Mouse (Mus musculus) retina, adult 2 months (tissue): ENCODE results near the gene Pam16.

Source experiments
- DNase-seq: peaks from one replicate; pipeline ENCODE4 v3.0.0-alpha.2; 2012; ENCODE audit warnings: low read depth, low spot score

Pam16 gene

DNA sequence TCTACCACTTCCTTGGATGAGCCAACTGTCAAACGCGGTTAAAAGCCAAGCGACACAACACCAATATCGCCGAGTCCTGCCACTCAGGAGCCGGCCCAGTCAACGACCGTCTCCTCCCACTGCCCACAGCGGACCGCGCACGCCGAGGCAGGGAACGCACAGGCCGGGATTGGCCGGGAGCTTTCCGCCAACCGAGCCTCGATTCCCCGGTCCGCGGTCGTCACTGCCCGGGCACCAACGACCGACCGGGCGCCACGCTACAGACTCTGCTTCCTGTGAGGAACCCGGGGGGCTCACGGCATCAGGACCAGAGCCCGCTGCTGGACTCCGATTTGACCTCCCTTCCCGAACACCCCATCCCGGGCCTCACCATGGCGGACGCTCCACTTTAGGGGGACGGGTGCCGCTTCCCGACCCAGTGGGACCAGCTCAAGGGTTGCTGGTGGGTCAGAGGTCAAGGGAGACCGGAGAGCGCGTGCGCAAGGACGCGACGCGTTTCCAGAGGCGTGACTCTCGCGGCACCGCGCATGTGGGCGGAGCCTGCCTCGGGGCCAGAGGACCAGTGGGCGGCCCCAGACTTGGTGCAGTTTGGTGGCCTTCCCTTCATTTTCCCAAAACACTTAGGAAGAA is at the start of gene Pam16:
TSS of gene Pam16 (minus strand) at position 508 of the 630 bp plus-strand sequence.
- peak; percentile 71 for DNase-seq

DNA sequence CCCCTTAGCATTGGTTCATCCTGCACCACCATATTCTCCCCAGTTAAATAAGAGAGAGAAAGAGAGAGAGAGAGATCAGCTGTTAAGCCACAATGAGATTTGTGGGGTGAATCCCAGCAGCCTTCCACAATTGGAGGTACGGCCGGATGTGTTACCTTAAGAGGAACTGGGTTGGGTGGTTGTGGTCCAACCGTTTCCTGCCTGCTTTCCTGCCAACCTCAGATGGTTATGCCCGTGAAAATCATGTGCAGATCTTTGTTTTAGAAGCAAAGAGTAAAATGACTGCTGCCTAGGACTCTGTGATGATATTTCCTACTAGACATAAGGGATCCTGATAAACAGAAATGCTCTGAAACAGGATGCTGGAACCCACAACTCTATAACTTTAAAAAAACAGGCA is 49.3 kb upstream of the Pam16 start:
- no peak for DNase-seq

DNA sequence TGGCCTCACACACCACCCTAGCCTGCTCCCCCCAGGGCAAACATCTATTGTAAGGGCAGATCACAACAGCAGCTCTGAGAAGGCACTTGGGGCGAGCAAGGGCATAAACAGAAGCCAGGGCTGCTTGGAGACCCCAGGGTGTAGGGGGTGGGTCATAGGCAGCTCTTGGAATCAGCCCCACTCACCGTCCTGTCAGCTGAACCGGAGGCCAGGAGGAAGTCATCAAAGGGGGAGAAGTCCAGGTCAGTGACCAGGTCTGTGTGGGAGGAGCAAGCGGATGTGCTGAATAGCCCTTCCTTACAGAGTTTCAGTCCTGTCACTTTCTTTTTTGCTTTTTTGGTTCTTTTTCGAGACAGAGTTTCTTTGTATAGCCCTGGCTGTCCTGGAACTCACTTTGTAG is 45.5 kb upstream of the Pam16 start:
- no peak for DNase-seq

DNA sequence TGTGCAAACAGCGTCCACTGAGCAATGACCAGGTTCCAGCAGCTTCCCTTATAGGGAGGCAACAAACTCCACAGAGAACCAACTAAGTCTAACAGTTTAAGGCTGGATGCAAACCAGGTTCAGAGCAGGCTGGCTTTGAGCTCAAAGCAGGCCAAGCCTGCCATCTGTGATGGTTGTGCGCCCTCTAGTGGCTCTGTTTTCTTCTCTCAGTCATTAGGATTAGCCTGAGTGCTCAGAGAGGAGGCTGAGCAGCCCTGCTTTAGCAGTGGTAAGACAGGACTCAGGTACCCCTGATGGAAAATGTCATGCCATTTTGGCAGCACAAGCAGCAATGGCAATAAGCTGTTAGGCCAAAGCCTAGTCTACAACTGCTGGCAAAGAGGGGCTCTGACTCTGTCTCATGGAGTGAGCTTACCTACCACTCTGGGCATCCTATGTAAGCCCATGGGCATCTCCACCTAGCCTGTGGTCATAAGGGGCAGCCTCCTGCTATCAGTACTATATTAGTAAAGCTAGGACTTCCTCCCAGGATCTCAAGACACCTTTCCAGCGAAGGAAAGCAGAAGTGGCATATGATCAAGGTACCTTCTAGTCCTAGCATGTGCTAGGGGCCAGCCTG is 42.5 kb upstream of the Pam16 start:
- peak; percentile 88 for DNase-seq

DNA sequence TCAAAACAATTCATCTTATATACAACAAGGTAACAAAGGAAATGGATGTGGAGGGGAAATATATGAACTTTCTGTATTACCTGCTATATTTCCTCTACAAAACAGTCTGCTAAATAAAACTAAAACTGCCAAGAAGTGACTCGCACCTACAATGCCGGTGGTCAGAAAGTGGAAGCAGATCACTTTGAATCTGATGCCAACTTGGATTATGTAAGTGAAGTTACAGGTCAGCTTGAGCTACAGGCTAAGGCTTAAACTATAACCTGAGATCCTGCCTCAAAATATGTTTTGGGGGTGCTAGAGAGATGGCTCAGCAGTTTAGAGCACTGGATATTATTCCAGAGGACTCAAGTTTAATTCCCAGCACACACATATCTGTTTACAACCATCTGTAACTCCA is 40.9 kb upstream of the Pam16 start:
- DNase-seq: no peak

DNA sequence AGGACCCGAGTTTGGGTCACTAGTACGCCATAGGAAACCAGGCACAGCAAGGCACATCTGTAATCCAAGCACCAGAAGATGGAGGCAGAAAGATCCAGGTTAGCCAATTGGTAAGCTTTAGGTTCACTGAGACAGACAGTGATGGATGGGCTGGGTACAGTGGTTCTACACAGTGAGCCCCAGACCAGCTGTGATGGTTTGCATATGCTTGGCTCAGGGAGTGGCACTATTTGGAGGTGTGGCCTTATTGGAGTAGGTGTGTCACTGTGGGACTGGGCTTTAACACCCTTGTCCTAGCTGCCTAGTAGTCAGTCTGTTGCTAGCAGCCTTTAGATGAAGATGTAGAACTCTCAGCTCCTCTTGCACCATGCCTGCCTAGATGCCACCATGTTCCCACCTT is 39.0 kb upstream of the Pam16 start:
- DNase-seq: no peak

DNA sequence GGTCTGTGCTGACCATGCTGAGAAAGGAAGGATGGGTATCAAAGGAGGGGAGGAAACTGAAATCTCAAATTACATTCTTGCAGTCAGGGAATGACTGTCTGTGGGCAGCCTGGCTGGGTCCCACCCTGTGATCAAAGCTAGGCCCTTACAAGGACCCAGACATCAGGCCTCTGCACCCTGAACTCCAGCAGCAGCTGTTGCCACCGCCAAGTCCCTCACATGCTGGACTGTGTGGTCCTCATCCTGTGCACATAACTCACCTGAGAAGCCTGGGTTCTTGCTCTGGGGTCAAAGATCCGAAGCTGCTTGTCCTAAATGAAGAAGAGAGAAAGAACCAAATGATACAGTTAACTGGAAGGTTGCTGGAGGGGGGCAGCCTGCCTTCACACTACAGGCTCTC is 36.8 kb upstream of the Pam16 start:
- DNase-seq: no peak

DNA sequence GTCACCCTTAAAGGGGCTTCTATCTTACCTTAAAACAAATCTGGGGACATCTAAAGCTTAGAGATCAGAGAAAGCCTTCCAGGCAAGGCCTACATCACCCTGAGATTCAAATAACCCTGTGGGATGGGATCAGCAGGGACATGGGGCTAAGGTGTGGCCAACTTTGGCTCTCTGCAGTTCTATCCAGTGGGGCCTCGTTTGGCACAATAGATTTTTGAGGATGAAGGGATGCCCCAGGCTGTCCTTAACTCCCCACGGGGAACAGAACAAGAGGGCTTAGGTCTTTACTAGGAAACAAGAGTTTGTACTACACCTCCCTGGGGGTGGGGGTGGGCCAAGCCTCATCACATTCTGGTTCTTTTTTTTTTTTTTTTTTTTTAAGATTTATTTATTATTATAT is 34.5 kb upstream of the Pam16 start:
- DNase-seq: no peak

DNA sequence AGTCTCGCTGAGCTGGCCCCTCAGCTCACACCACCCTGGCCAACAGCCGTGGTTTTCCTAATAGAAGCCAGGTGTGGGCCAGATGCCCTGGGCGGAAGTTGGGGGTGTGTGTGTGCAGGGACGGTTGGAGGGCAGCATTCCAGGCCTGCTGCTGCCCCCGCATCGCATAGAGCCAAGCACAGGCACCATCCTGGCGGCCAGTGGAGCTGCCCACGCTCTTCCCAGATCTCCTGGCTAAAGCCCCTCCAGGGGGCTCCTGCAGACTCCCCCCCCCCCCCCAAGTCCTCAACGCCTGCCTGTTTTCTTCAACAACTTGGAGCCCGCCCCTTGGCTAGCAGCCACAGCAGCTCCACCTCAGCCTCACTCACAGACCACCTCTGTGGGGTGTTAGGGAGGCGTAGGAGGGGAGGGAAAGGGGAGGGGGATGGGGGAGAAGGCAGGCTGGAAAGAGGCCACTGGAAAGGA is 34.0 kb upstream of the Pam16 start:
- DNase-seq: no peak

DNA sequence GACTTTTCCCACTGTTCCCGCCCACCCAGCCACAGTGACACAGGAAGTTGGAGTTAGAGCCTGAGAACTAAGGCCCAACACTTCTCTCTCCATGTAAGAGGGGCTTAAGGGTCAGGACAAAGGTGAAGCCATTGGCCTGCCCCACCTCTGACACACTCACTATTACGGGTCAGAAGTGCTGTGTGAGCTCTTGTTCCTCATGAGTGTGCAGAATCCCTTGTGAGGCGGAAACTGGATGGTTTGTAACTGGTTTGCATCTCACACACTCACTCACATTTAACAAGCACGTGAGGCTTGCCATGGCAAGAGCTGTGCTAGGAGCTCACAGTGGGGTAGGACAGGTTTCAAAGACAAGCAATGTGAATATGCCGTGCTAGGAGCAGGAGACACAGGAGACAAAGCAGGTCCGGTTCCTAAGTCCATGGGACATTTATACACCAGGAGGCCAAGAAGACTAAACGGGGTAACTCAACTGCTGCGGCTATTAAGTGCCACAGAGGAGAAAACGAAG is 31.8 kb upstream of the Pam16 start:
- no peak for DNase-seq

DNA sequence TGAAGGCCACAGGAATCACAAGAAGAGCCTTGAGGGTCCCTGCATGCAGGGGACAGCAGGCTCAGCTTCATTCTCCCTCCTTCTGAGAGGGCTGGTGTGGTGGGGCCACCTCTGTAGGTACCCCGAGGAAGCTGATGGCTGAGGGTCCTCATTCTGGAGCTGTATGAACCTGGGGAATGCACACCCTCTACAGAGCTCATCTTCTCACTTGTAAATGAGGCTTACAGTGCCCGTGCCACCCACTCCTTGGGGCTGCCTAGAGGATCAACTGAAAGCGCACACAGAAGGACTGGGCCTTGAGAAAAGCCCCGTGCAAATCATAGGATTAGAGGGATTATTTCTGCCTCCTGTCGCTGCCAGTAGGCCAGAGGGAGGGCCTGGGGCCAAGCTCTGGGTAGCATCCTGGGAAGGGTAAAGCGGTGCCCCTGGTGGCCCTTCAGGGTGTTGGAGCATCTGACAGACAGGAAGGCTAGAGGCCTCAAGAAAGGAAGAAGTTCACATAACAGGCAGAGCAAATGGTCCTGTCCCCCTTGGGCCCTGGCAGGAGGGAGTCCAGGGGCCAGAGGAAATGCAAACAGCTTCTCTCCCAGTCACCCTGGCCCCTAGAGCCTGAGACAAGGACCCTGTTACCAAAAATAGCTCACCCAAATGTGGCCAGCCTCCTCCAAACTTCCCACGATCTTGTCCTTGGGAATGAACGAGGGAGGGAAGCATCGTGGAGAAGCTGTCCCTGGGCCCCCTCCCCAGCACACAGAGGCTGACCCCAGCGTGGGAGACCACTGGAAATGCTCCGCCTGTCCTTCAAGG is 31.2 kb upstream of the Pam16 start:
- peak; percentile 88 for DNase-seq

DNA sequence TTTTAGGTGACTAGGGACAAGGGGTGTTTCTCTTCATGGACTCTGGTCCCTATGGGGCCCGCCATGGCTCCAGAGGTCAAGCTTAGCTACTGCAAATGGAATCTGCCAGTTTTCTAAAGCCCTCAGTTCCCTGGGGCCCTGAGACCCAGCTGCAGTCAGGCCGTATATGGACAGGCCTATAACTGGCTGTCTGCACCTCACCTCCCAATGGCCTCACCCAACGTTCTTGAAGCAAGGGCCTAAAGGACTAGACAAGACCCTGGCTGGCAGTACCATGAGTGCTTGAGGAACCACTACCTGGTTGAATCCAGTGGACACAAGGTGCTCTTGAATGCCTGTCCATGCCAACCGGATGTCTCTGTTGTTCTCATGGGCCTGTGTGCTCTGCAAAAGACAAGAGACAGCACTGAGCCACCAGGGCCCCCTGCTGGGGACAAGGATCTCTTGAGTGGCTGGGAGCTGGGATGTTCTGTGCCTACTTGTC is 30.5 kb upstream of the Pam16 start:
- no peak for DNase-seq

DNA sequence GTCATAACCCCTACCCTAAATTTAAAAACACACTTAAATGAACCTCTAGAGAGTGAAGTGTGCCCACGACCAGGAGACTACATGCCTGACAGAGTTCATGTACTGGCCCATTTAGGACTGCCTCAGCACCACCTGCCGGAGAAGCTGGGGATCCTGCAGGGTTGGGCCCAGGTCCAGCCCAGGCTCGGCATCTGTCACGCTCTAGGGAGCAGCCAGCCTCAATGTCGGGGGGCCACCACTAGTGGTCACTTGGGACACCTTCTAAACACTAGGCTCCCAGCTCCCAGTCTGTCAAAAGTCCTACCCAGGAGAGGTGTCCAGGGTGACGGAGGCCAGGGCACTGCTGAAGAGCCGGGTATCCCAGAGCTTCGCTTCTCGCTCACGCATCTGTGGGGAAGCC is 29.9 kb upstream of the Pam16 start:
- no peak for DNase-seq

DNA sequence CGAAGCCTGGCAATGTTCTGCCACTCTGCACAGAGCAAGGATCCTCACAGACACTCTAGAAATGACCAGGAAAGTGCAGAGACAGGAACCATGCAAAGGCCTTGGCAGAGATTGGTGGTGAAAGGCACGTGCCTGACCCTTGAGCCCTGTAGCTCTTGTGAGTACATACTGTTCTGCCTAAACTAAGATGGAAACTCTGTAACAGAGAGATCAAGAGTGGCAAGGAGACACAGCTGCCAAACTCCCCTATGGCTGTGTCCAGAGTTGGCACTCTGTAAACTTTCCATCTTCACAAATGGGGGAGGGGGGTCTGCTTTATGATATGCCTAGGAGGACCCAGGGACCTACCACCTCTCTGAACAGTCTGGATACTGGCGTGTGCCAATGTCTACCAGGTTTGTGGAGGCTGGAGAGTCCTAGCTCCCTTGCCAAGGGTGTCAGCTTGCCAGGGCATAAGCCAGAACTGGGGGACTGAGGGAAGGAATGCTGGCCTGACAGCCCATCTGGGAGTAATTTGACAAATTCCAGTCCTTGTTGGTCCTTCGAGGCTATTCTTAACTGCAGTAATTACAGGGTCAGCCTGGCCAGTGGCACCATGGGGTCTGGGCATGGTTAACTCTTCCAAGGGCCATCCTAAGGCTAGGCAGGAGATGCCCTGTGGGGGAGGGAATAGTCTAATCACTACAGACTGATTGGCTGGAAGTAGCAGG is 28.1 kb upstream of the Pam16 start:
- no peak for DNase-seq

DNA sequence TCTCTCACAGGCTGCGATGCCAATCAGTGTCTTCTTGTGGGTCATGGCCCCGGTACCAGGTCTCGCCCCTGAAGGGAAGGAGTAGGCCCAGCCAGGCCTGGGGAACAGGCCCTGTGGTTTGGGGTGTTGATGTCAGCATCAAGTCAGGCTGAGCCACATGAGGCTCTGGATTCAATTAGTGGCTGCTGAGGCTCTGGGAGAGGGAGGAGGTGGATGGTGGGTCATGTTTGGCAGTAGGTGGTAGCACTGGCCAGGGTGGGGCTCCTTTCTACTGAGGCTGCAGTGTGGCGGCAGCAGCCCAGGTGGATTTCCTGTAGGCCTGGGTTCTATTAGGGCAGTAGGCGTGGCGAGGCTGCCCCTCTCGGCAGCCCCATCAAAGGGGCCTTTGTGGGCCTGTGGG is 26.8 kb upstream of the Pam16 start:
- no peak for DNase-seq

DNA sequence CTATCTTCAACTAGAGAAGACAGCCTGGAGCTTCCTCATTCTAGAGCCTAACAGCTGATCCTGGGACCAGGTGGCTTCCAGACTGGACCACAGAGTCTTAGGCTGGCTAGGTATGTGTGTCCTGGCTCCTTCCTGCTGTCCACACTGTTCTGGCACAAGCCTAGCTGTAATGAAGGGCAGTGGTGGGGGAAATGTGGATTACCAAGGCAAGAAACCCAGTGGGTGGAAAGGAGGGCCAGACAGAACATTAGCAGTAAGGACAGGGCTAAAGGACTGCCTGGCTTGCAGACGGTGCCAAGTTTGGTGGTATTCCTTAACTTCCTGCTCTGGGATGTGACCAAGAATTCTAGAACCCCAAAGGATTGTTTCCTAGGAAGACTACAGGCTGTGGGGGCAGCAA is 26.3 kb upstream of the Pam16 start:
- no peak for DNase-seq

DNA sequence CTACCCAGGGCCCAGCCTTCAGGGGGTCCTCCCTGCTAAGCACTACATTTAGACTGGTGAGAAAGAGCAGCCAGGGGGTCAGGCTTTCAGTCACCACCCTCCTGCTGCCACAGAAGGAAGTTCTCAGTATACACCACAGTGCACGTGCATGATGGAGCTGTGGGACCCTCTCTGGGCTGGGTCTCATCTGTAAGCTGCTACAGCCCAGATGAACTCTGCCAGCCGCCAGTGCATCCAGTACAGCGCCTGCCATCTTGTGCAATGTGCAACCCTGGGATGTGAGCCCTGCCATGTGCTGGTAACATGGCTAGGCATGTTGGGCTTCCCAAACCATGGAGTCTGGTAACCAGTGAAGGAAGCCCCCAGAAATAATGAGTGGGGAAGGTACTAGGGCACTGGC is 25.4 kb upstream of the Pam16 start:
- DNase-seq: no peak

DNA sequence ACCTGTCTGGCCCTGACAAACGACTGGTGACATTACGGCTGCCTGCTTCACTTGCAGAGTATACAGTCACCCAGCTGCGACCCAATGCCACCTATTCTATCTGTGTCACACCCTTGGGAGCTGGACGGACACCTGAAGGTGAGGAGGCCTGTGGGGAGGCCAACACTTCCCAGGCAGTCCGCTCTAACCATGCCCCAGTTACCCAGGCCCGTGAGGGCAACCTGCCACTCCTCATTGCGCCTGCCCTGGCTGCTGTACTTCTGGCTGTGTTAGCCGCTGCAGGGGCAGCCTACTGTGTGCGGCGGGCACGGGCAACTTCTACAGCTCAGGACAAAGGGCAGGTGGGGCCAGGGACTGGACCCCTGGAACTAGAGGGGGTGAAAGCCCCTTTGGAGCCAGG is 24.9 kb upstream of the Pam16 start:
- no peak for DNase-seq

DNA sequence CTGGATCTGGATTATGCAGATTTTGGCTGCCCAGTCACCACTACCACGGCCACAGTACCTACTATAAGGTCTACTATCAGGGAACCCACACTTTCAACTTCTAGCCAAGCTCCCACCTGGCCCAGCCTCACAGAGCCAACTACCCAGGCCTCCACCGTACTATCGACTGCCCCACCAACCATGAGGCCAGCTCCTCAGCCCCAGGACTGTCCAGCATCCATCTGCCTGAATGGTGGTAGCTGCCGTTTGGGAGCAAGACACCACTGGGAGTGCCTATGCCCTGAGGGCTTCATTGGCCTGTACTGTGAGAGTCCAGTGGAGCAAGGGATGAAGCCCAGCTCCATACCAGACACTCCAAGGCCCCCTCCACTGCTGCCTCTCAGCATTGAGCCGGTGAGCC is 24.4 kb upstream of the Pam16 start:
- DNase-seq: no peak

DNA sequence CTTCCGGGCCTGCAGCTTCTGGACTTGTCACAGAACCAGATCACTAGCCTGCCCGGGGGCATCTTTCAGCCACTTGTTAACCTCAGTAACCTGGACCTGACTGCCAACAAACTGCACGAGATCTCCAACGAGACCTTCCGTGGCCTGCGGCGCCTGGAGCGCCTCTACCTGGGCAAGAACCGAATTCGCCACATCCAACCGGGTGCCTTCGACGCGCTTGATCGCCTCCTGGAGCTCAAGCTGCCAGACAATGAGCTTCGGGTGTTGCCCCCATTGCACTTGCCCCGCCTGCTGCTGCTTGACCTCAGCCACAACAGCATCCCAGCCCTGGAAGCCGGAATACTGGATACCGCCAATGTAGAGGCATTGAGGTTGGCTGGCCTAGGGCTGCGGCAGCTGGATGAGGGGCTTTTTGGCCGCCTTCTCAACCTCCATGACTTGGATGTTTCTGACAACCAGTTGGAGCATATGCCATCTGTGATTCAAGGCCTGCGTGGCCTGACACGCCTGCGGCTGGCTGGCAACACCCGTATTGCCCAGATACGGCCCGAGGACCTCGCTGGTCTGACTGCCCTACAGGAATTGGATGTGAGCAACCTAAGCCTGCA is 23.7 kb upstream of the Pam16 start:
- DNase-seq: no peak

DNA sequence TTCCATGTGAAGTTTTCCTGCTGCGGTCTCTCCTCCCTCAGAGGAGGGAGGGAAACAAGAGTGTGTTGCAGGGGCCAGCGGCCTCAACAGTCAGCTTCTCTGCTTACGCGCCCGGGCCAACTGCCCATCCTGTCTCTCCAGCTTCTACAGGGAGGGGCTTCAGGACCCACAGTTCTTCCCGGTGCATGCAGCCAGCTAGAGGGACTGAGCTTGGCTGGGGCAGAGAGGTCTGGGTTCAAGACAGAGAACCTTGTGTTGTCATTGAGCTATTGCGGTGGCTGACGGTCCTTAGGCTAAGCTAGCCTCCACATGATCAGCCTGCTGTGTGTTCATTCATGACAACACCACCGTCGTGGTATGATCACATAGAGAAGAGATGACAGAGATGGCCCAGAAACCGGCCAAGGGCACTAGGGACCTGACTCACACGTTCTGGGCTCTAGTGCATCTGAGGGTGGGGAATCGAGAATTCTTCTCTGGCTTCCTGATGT is 22.9 kb upstream of the Pam16 start:
- no peak for DNase-seq
